Mouse (Mus musculus): ENCODE data around the gene Cdk13. TPM values are rescaled to one million over a fixed set of nuclear protein-coding genes. Genes with fewer than 3 reads are reported as not detected.

Cdk13 gene
- polyA plus RNA-seq, 1 experiment from 2014 or later, result 9.5 TPM

GRCm38 (mm10) chr13:17775364-17775763, 29.5 kb downstream of the Cdk13 start:
- Histone ChIP-seq H3K27me3 (replicated peaks; ENCODE audit: control insufficient read depth, insufficient read depth, low read length) (no peaks in the 10 kb centered on the region), H3K36me3 (ENCODE audit: control insufficient read depth, insufficient read depth, low read length) (no peaks in the 10 kb centered on the region), H3K9me3 (ENCODE audit: control insufficient read depth, low read length) (no peaks in the 10 kb centered on the region), H3K9ac (ENCODE audit: low read depth, low read length) (no peak overlapping the region), H3K27ac (ENCODE audit: low read depth, low read length) (no peak overlapping the region), H3K4me3 (ENCODE audit: low read length) (no peak overlapping the region), H3K4me2 (ENCODE audit: low read length) (no peak overlapping the region), H3K4me1 (ENCODE audit: control insufficient read depth, insufficient read depth, low read depth, low read length) (peaks cover 3% of the 10 kb centered on the region; the same call in 1 of the 2 replicates)
- no peak for ATAC-seq

DNA sequence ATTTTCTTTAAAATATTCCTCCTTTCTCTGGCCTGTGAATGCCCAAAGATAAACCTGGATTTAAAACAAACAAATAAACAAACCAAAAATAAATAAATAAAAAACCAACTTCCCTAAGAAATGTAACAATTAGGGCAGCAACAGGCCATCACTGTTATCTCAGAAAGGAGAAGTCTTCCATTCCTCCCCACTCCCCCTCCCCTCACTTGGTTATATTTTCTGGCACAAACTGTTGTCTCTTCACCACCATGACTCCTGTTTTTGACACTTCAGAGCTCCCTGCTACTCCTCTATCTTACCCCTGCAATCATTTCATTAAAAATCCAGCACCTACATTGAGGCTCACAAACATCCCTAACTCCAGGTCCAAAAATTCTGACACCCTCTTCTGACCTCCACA, 31.8 kb downstream of the Cdk13 start:
- no peaks in the 10 kb centered on the region for H3K9me3 ChIP-seq (ENCODE audit: control insufficient read depth, low read length)
- no peak overlapping the region for H3K4me3 ChIP-seq (ENCODE audit: low read length)
- H3K36me3 ChIP-seq (ENCODE audit: control insufficient read depth, insufficient read depth, low read length), result no peaks in the 10 kb centered on the region
- H3K27ac ChIP-seq (ENCODE audit: low read depth, low read length), result no peak overlapping the region
- H3K27me3 ChIP-seq (replicated peaks; ENCODE audit: control insufficient read depth, insufficient read depth, low read length), result no peaks in the 10 kb centered on the region
- H3K4me1 ChIP-seq (ENCODE audit: control insufficient read depth, insufficient read depth, low read depth, low read length), result peaks cover 3% of the 10 kb centered on the region; the same call in 1 of the 2 replicates
- H3K4me2 ChIP-seq (ENCODE audit: low read length), result no peak overlapping the region
- H3K9ac ChIP-seq (ENCODE audit: low read depth, low read length), result no peak overlapping the region
- ATAC-seq, result peak; percentile 28; the same call in 1 of the 2 replicates

DNA sequence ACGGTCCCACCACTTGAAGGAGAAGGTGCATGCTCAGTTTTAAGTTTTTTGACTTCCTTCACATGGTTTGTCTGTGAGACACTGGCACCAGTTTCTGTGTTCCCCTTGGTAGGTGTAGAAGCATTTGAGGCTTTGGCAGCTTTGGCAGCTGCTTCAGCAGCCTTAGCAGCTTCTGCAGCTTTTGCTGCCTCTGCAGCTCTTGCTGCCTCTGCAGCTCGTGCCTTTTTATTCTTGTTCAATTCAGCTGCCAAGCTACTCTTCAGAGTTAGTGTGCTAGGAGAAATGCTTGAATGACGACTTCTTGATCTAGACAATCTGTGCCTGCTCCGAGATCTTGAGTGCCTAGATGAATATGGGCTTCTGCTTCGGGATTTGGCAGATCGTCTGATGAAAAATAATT, 32.3 kb downstream of the Cdk13 start:
- Histone ChIP-seq H3K9ac (ENCODE audit: low read depth, low read length) (no peak overlapping the region), H3K27ac (ENCODE audit: low read depth, low read length) (0 out of 2 replicates have a peak overlapping the region, but pooled peaks have one; percentile 21), H3K9me3 (ENCODE audit: control insufficient read depth, low read length) (no peaks in the 10 kb centered on the region), H3K4me3 (ENCODE audit: low read length) (no peak overlapping the region), H3K4me1 (ENCODE audit: control insufficient read depth, insufficient read depth, low read depth, low read length) (peaks cover 3% of the 10 kb centered on the region; the same call in 1 of the 2 replicates), H3K27me3 (replicated peaks; ENCODE audit: control insufficient read depth, insufficient read depth, low read length) (no peaks in the 10 kb centered on the region), H3K36me3 (ENCODE audit: control insufficient read depth, insufficient read depth, low read length) (no peaks in the 10 kb centered on the region), H3K4me2 (ENCODE audit: low read length) (no peak overlapping the region)
- ATAC-seq, result no peak
- 62% methylated on average over 6 of the region's 6 CpGs for WGBS

- no peak for ATAC-seq
- 74% methylated on average over 1 of the region's 1 CpGs for WGBS
- no peaks in the 10 kb centered on the region for H3K27me3 ChIP-seq (replicated peaks; ENCODE audit: control insufficient read depth, insufficient read depth, low read length)
- no peaks in the 10 kb centered on the region for H3K36me3 ChIP-seq (ENCODE audit: control insufficient read depth, insufficient read depth, low read length)
- no peak overlapping the region for H3K9ac ChIP-seq (ENCODE audit: low read depth, low read length)
- H3K4me3 ChIP-seq (ENCODE audit: low read length), result no peak overlapping the region
- no peaks in the 10 kb centered on the region for H3K4me1 ChIP-seq (ENCODE audit: control insufficient read depth, insufficient read depth, low read depth, low read length)
- H3K4me2 ChIP-seq (ENCODE audit: low read length), result no peak overlapping the region
- H3K27ac ChIP-seq (ENCODE audit: low read depth, low read length), result no peak overlapping the region
- no peaks in the 10 kb centered on the region for H3K9me3 ChIP-seq (ENCODE audit: control insufficient read depth, low read length)
Measured at GRCm38 (mm10) chr13:17762405-17762804, 42.5 kb downstream of the Cdk13 start.

DNA sequence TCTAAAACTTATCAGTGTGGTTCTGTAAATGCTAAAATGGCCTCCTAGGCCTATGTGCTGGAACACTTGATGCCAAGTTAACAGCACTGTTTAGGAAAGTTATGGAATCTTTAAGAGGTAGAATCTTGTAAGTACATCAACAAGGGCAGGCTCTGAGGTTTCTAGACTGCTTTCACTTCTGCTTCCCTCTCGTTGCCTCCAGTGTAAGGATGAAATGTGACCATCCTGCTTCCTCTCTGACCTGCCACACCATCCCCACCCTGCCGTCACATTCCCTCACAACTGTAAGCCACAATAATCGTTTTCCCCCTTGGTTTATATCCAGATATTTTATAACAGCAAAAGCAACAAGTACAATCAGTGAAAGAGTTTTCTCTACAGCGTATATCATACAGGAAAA, 49.9 kb downstream of the Cdk13 start:
- Histone ChIP-seq H3K4me3 (ENCODE audit: low read length) (no peak overlapping the region), H3K27ac (ENCODE audit: low read depth, low read length) (no peak overlapping the region), H3K36me3 (ENCODE audit: control insufficient read depth, insufficient read depth, low read length) (no peaks in the 10 kb centered on the region), H3K9me3 (ENCODE audit: control insufficient read depth, low read length) (no peaks in the 10 kb centered on the region), H3K27me3 (replicated peaks; ENCODE audit: control insufficient read depth, insufficient read depth, low read length) (no peaks in the 10 kb centered on the region), H3K4me1 (ENCODE audit: control insufficient read depth, insufficient read depth, low read depth, low read length) (no peaks in the 10 kb centered on the region), H3K9ac (ENCODE audit: low read depth, low read length) (no peak overlapping the region), H3K4me2 (ENCODE audit: low read length) (no peak overlapping the region)
- 89% methylated on average over 4 of the region's 4 CpGs for WGBS
- no peak for ATAC-seq

- no peaks in the 10 kb centered on the region for H3K4me1 ChIP-seq (ENCODE audit: control insufficient read depth, insufficient read depth, low read depth, low read length)
- no peaks in the 10 kb centered on the region for H3K27me3 ChIP-seq (replicated peaks; ENCODE audit: control insufficient read depth, insufficient read depth, low read length)
- H3K9ac ChIP-seq (ENCODE audit: low read depth, low read length), result no peak overlapping the region
- WGBS, result 92% methylated on average over 3 of the region's 3 CpGs
- H3K4me3 ChIP-seq (ENCODE audit: low read length), result no peak overlapping the region
- H3K27ac ChIP-seq (ENCODE audit: low read depth, low read length), result no peak overlapping the region
- ATAC-seq, result no peak
- H3K4me2 ChIP-seq (ENCODE audit: low read length), result no peak overlapping the region
- no peaks in the 10 kb centered on the region for H3K9me3 ChIP-seq (ENCODE audit: control insufficient read depth, low read length)
- H3K36me3 ChIP-seq (ENCODE audit: control insufficient read depth, insufficient read depth, low read length), result peaks cover 6% of the 10 kb centered on the region
Measured at GRCm38 (mm10) chr13:17728798-17729197, 76.1 kb downstream of the Cdk13 start.

DNA sequence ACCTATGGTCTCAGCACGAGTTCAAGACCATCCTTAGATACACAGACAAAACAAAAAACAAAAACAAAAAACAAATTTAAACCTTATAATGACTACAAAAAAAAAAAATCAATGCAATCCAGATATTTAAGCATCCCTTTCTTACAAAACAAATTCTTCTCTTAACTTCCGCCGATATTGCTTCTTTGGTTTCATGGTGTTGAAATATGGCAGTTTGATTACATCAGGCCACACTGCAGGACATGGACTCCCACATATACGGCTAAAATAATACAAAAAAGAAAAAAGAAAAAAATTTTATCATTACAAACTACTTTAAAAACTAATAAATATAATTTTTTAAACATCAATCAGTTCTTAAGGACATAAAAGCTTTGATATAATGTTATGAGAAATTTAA, 77.0 kb downstream of the Cdk13 start:
- no peak overlapping the region for H3K4me3 ChIP-seq (ENCODE audit: low read length)
- WGBS, result 94% methylated on average over 4 of the region's 4 CpGs
- no peak overlapping the region for H3K27ac ChIP-seq (ENCODE audit: low read depth, low read length)
- ATAC-seq, result no peak
- no peak overlapping the region for H3K4me2 ChIP-seq (ENCODE audit: low read length)
- H3K27me3 ChIP-seq (replicated peaks; ENCODE audit: control insufficient read depth, insufficient read depth, low read length), result no peaks in the 10 kb centered on the region
- H3K9ac ChIP-seq (ENCODE audit: low read depth, low read length), result no peak overlapping the region
- peaks cover 6% of the 10 kb centered on the region for H3K36me3 ChIP-seq (ENCODE audit: control insufficient read depth, insufficient read depth, low read length)
- no peaks in the 10 kb centered on the region for H3K4me1 ChIP-seq (ENCODE audit: control insufficient read depth, insufficient read depth, low read depth, low read length)
- H3K9me3 ChIP-seq (ENCODE audit: control insufficient read depth, low read length), result no peaks in the 10 kb centered on the region

- WGBS, result 87% methylated on average over 1 of the region's 1 CpGs
Measured at GRCm38 (mm10) chr13:17717357-17717756, 87.5 kb downstream of the Cdk13 start.

DNA sequence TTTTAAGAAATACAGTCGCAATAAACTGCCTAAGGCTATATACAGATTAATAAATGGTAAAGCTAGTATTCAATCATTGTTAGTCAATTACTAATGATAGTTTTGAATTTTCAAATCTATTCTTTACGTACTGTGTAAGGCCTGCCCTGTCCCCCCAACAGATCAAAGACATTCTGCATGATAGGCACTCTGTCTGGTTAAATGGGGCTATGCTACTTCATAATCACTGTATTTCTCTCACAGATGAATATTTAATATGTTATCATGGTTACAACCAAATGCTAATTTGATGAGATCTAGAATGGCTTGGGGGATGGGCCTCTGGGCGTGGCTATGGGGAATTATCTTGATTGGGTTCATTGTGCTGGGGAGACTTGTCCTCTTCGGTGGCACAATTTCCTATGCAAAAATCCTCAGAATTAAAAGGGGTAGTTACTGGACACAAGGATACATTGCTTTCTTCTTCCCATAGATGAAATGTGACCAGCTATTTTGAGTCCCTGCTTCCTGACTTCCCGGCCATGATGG, 96.0 kb downstream of the Cdk13 start:
- Histone ChIP-seq H3K27me3 (replicated peaks; ENCODE audit: control insufficient read depth, insufficient read depth, low read length) (no peaks in the 10 kb centered on the region), H3K4me3 (ENCODE audit: low read length) (no peak overlapping the region), H3K27ac (ENCODE audit: low read depth, low read length) (no peak overlapping the region), H3K36me3 (ENCODE audit: control insufficient read depth, insufficient read depth, low read length) (no peaks in the 10 kb centered on the region), H3K9ac (ENCODE audit: low read depth, low read length) (no peak overlapping the region), H3K4me1 (ENCODE audit: control insufficient read depth, insufficient read depth, low read depth, low read length) (no peaks in the 10 kb centered on the region), H3K4me2 (ENCODE audit: low read length) (no peak overlapping the region), H3K9me3 (ENCODE audit: control insufficient read depth, low read length) (no peaks in the 10 kb centered on the region)
- WGBS, result 77% methylated on average over 5 of the region's 5 CpGs
- ATAC-seq, result no peak

More at GRCm38 (mm10) chr13:17717357-17717756, 87.5 kb downstream of the Cdk13 start:
- Histone ChIP-seq H3K4me1 (ENCODE audit: control insufficient read depth, insufficient read depth, low read depth, low read length) (no peaks in the 10 kb centered on the region), H3K27ac (ENCODE audit: low read depth, low read length) (no peak overlapping the region), H3K36me3 (ENCODE audit: control insufficient read depth, insufficient read depth, low read length) (peaks cover 11% of the 10 kb centered on the region), H3K4me3 (ENCODE audit: low read length) (no peak overlapping the region), H3K4me2 (ENCODE audit: low read length) (no peak overlapping the region), H3K9me3 (ENCODE audit: control insufficient read depth, low read length) (no peaks in the 10 kb centered on the region), H3K9ac (ENCODE audit: low read depth, low read length) (no peak overlapping the region), H3K27me3 (replicated peaks; ENCODE audit: control insufficient read depth, insufficient read depth, low read length) (no peaks in the 10 kb centered on the region)
- ATAC-seq, result no peak
